Mouse (Mus musculus) CH12F3 (cell line): Measurements from ENCODE around the gene Ppp1r3c.

Experiments used
- in situ Hi-C: fragments of 300-500 bp; cut with MboI; formaldehyde crosslinking; loops from 2 replicates; pipeline ENCODE4 v1.14.3; 2020; ENCODE audit warnings: low sequenced_read_pairs

Gene Ppp1r3c

GRCm38 (mm10) chr19:36686016-36686415 is 50.4 kb downstream of the Ppp1r3c start:
- in situ Hi-C loops, result no loop called here

GRCm38 (mm10) chr19:36682560-36682959 is 53.9 kb downstream of the Ppp1r3c start:
- in situ Hi-C loops, result no loop called here
